ENCODE assay signal across 17 mouse cellular contexts in the genomic region with DNA sequence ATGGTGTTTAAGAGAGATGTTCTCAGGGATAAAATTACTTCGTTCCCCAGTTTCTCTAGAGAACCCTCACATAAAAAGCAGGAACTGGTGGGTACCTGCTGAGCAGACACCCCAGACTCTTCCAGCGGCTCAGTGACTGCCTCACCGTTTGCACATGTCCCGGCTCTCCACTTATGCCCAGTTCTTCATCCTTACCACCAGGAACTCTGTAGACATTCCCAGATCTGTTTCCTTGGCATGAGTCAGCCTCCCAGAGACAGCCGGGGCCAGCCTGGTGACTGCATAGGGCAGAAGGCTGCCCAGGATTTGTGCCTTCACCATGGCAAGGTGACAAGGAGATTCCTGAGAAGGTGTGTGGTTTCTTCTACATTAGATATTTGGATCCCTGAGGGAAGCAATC.
"Had no signal": no experiment of that assay in that cellular context is flagged by ENCODE, and none has a peak within 500 bp of the region (broad histone marks: within the 10 kb centered on the region; RNA-seq: fewer than 3 reads in every experiment).

No protein-coding gene starts in this region.

- H3K36me3 ChIP-seq: midbrain, embryonic 10.5 days; midbrain, embryonic 12.5 days; neural tube, embryonic 13.5 days; neural tube, embryonic 15.5 days had no signal

- H3K27me3 ChIP-seq: neural tube, embryonic 15.5 days had no signal

- H3K27ac ChIP-seq: midbrain, embryonic 10.5 days; midbrain, embryonic 12.5 days; neural tube, embryonic 13.5 days; neural tube, embryonic 15.5 days had no signal

- DNase-seq: lung, embryonic 14.5 days; lung, postnatal 10 days; lung, postnatal 4 days; midbrain, embryonic 14.5 days; retina, postnatal 1 day; right cerebral cortex, adult 18-20 months; right cerebral cortex, postnatal 25 days; right cerebral cortex, postnatal 4 days; spleen, adult 18-20 months; thymus, adult 18-20 months; thymus, postnatal 14 days; thymus, postnatal 36 days had no signal

- H3K9ac ChIP-seq: lung, embryonic 14.5 days; midbrain, embryonic 12.5 days; neural tube, embryonic 13.5 days; neural tube, embryonic 15.5 days had no signal

- H3K4me3 ChIP-seq: midbrain, embryonic 10.5 days; midbrain, embryonic 12.5 days; myocyte; neural tube, embryonic 13.5 days; neural tube, embryonic 15.5 days had no signal

- H3K4me1 ChIP-seq: midbrain, embryonic 12.5 days; neural tube, embryonic 15.5 days had no signal
